Mouse (Mus musculus): ENCODE measurements around the gene Synj1.

DNA sequence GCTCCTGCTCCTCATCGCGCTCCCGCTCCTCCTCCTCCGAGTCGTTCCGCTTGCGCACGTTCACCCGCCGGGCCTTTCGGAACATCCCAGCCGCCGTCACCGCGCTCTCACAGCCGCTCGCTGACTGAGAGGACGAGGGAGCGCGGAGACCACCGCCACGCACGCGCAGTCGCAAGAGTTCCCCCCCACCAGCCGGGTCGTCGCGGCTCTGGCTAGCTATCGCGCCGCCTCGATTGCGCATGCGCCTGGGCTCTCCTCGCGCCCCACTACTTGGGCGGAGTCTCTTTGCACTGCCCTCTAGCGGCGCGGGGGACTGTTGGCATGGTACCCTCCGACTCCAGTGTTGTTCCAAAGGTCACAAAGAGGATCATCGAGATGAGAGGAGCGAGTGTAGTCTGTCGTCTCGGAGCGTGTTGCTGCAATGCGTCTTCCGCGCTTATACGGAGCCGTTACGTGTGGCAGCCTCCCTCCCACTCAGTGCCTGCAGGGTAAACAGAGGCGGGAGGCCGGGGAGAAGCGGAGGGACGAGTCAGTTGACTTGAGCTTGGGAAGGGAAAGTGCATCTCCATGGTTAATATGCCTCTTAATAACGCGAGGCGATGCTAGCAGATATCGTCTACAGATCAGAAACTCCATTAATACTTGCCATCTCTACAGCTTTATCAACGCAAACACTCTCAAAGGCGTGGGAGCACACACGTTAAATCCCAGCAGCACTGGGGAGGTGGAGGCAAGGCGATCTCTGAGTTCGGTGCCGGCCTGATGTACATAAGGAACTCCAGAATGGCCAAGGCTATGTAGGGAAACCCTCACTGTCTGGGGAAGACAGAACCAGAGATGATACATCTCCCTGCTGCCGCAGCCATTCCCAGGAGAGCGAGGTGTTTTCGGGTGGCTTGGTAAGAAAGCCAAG, 33.4 kb upstream of the Synj1 start, which contains the start of gene Paxbp1:
- peak; percentile 95 for TF ChIP-seq CTCF (IDR thresholded peaks at IDR 0.05; ENCODE audit: borderline replicate concordance, control insufficient read depth, extremely low read depth, insufficient read depth, low read length, poor library complexity)
- TF ChIP-seq POLR2A (IDR thresholded peaks at IDR 0.05; ENCODE audit: control insufficient read depth, extremely low read depth, insufficient read depth, low read length, poor library complexity): peak; percentile 88

Data from thymus, adult 2 months (tissue).